Mouse (Mus musculus): ENCODE measurements around the gene Tsr1. TPM values are rescaled to one million over a fixed set of nuclear protein-coding genes. Genes with fewer than 3 reads are reported as not detected.

The Tsr1 gene
- polyA plus RNA-seq (2014; fragmentation: Nextera tagmentation; extraction: Ambion mirVana) = 24.7 and 26.1 TPM in 2 replicates

- Histone ChIP-seq H3K4me3 (ENCODE audit: control insufficient read depth in 1 of 2, insufficient read depth in 1 of 2, low read depth in 1 of 2, low read length in 2 of 2) (peak within 1 kb of the TSS; percentile 88 to 91), H3K27me3 (ENCODE audit: control insufficient read depth, insufficient read depth, low read length) (no peaks in the 10 kb centered on the region), H3K36me3 (ENCODE audit: control insufficient read depth, insufficient read depth, low read length) (peaks cover 38% of the 10 kb centered on the region), H3K4me1 (ENCODE audit: control insufficient read depth in 2 of 2, insufficient read depth in 2 of 2, low read length in 2 of 2) (peaks cover 0 to 15% of the 10 kb centered on the region in 2 experiments; a peak in 3 of 4 replicates), H3K9me3 (ENCODE audit: control insufficient read depth, low read length) (no peaks in the 10 kb centered on the region), H3K9ac (ENCODE audit: low read length) (peak within 1 kb of the TSS; percentile 84), H3K4me2 (ENCODE audit: low read length) (peak within 1 kb of the TSS; percentile 96), H3K27ac (replicated peaks in 1 of 2; ENCODE audit: control insufficient read depth in 1 of 2, insufficient read depth in 1 of 2, low read depth in 2 of 2, low read length in 2 of 2) (peak within 1 kb of the TSS; percentile 68 to 81)
- WGBS = under 1% methylated on average over 54 of the region's 54 CpGs
- ATAC-seq (ENCODE audit: insufficient number of reproducible peaks, insufficient read depth, low FRiP score, low read depth) = peak; percentile 83
These were observed at the start of gene Tsr1 for GRCm38 (mm10) chr11:74897678-74898516. Gene Tsr1 (plus strand): TSS chr11:74898071.

GRCm38 (mm10) chr11:74850998-74851661, 46.7 kb upstream of the Tsr1 start:
- no peaks in the 10 kb centered on the region for H3K27me3 ChIP-seq (ENCODE audit: control insufficient read depth, insufficient read depth, low read length)
- H3K4me3 ChIP-seq (ENCODE audit: control insufficient read depth in 1 of 2, insufficient read depth in 1 of 2, low read depth in 1 of 2, low read length in 2 of 2) = no peak overlapping the region
- H3K9ac ChIP-seq (ENCODE audit: low read length) = no peak overlapping the region
- peaks cover 18 to 25% of the 10 kb centered on the region in 2 experiments for H3K4me1 ChIP-seq (ENCODE audit: control insufficient read depth in 2 of 2, insufficient read depth in 2 of 2, low read length in 2 of 2)
- no peak overlapping the region for H3K27ac ChIP-seq (replicated peaks in 1 of 2; ENCODE audit: control insufficient read depth in 1 of 2, insufficient read depth in 1 of 2, low read depth in 2 of 2, low read length in 2 of 2)
- H3K9me3 ChIP-seq (ENCODE audit: control insufficient read depth, low read length) = no peaks in the 10 kb centered on the region
- H3K36me3 ChIP-seq (ENCODE audit: control insufficient read depth, insufficient read depth, low read length) = 0 out of 2 replicates have a peak, but pooled peaks cover 20% of the 10 kb centered on the region
- ATAC-seq (ENCODE audit: insufficient number of reproducible peaks, insufficient read depth, low FRiP score, low read depth) = no peak
- no peak overlapping the region for H3K4me2 ChIP-seq (ENCODE audit: low read length)
- 68% methylated on average over 14 of the region's 14 CpGs for WGBS

GRCm38 (mm10) chr11:74857756-74858155, 40.1 kb upstream of the Tsr1 start:
- H3K9ac ChIP-seq (ENCODE audit: low read length) = no peak overlapping the region

GRCm38 (mm10) chr11:74862129-74862528, 35.7 kb upstream of the Tsr1 start:
- H3K27me3 ChIP-seq (ENCODE audit: control insufficient read depth, insufficient read depth, low read length) = no peaks in the 10 kb centered on the region
- H3K4me2 ChIP-seq (ENCODE audit: low read length) = no peak overlapping the region
- no peak for ATAC-seq (ENCODE audit: insufficient number of reproducible peaks, insufficient read depth, low FRiP score, low read depth)
- peaks cover 9% of the 10 kb centered on the region; the same call in 1 of the 2 replicates for H3K36me3 ChIP-seq (ENCODE audit: control insufficient read depth, insufficient read depth, low read length)
- peaks cover 16 to 27% of the 10 kb centered on the region in 2 experiments for H3K4me1 ChIP-seq (ENCODE audit: control insufficient read depth in 2 of 2, insufficient read depth in 2 of 2, low read length in 2 of 2)
- H3K4me3 ChIP-seq (ENCODE audit: control insufficient read depth in 1 of 2, insufficient read depth in 1 of 2, low read depth in 1 of 2, low read length in 2 of 2) = no peak overlapping the region
- no peak overlapping the region for H3K9ac ChIP-seq (ENCODE audit: low read length)
- WGBS = 60% methylated on average over 5 of the region's 5 CpGs
- H3K9me3 ChIP-seq (ENCODE audit: control insufficient read depth, low read length) = no peaks in the 10 kb centered on the region
- no peak overlapping the region for H3K27ac ChIP-seq (replicated peaks in 1 of 2; ENCODE audit: control insufficient read depth in 1 of 2, insufficient read depth in 1 of 2, low read depth in 2 of 2, low read length in 2 of 2)

More at GRCm38 (mm10) chr11:74857756-74858155, 40.1 kb upstream of the Tsr1 start:
- no peak for ATAC-seq (ENCODE audit: insufficient number of reproducible peaks, insufficient read depth, low FRiP score, low read depth)
- H3K4me3 ChIP-seq (ENCODE audit: control insufficient read depth in 1 of 2, insufficient read depth in 1 of 2, low read depth in 1 of 2, low read length in 2 of 2) = no peak overlapping the region
- no peak overlapping the region for H3K4me2 ChIP-seq (ENCODE audit: low read length)
- H3K36me3 ChIP-seq (ENCODE audit: control insufficient read depth, insufficient read depth, low read length) = peaks cover 13% of the 10 kb centered on the region; the same call in 1 of the 2 replicates
- no peak overlapping the region for H3K27ac ChIP-seq (replicated peaks in 1 of 2; ENCODE audit: control insufficient read depth in 1 of 2, insufficient read depth in 1 of 2, low read depth in 2 of 2, low read length in 2 of 2)
- WGBS = 74% methylated on average over 9 of the region's 9 CpGs
- H3K27me3 ChIP-seq (ENCODE audit: control insufficient read depth, insufficient read depth, low read length) = no peaks in the 10 kb centered on the region
- H3K4me1 ChIP-seq (ENCODE audit: control insufficient read depth in 2 of 2, insufficient read depth in 2 of 2, low read length in 2 of 2) = peaks cover 6 to 9% of the 10 kb centered on the region in 2 experiments; a peak in 3 of 4 replicates
- no peaks in the 10 kb centered on the region for H3K9me3 ChIP-seq (ENCODE audit: control insufficient read depth, low read length)

- no peak overlapping the region; the same call in 1 of the 2 replicates for H3K9ac ChIP-seq (ENCODE audit: low read length)
- WGBS = 15% methylated on average over 11 of the region's 11 CpGs
- peak overlapping the region in 1 of 2 experiments; percentile 30; a peak in 1 of 4 replicates for H3K27ac ChIP-seq (replicated peaks in 1 of 2; ENCODE audit: control insufficient read depth in 1 of 2, insufficient read depth in 1 of 2, low read depth in 2 of 2, low read length in 2 of 2)
- no peak overlapping the region for H3K4me3 ChIP-seq (ENCODE audit: control insufficient read depth in 1 of 2, insufficient read depth in 1 of 2, low read depth in 1 of 2, low read length in 2 of 2)
- peaks cover 12 to 24% of the 10 kb centered on the region in 2 experiments for H3K4me1 ChIP-seq (ENCODE audit: control insufficient read depth in 2 of 2, insufficient read depth in 2 of 2, low read length in 2 of 2)
- no peak for ATAC-seq (ENCODE audit: insufficient number of reproducible peaks, insufficient read depth, low FRiP score, low read depth)
- H3K4me2 ChIP-seq (ENCODE audit: low read length) = peak overlapping the region; percentile 23; the same call in 1 of the 2 replicates
- no peaks in the 10 kb centered on the region for H3K27me3 ChIP-seq (ENCODE audit: control insufficient read depth, insufficient read depth, low read length)
- H3K9me3 ChIP-seq (ENCODE audit: control insufficient read depth, low read length) = no peaks in the 10 kb centered on the region
- H3K36me3 ChIP-seq (ENCODE audit: control insufficient read depth, insufficient read depth, low read length) = peaks cover 18% of the 10 kb centered on the region
These were observed 34.4 kb upstream of the Tsr1 start for GRCm38 (mm10) chr11:74863471-74863870.

- Histone ChIP-seq H3K4me2 (ENCODE audit: low read length) (no peak overlapping the region), H3K4me3 (ENCODE audit: control insufficient read depth in 1 of 2, insufficient read depth in 1 of 2, low read depth in 1 of 2, low read length in 2 of 2) (no peak overlapping the region), H3K9me3 (ENCODE audit: control insufficient read depth, low read length) (no peaks in the 10 kb centered on the region), H3K36me3 (ENCODE audit: control insufficient read depth, insufficient read depth, low read length) (peaks cover 17% of the 10 kb centered on the region), H3K4me1 (ENCODE audit: control insufficient read depth in 2 of 2, insufficient read depth in 2 of 2, low read length in 2 of 2) (peaks cover 12 to 24% of the 10 kb centered on the region in 2 experiments), H3K27ac (replicated peaks in 1 of 2; ENCODE audit: control insufficient read depth in 1 of 2, insufficient read depth in 1 of 2, low read depth in 2 of 2, low read length in 2 of 2) (0 out of 4 replicates have a peak overlapping the region, but pooled peaks of 1 of the 2 experiments have one; percentile 30), H3K9ac (ENCODE audit: low read length) (no peak overlapping the region), H3K27me3 (ENCODE audit: control insufficient read depth, insufficient read depth, low read length) (no peaks in the 10 kb centered on the region)
- 73% methylated on average over 9 of the region's 9 CpGs for WGBS
- ATAC-seq (ENCODE audit: insufficient number of reproducible peaks, insufficient read depth, low FRiP score, low read depth) = no peak
These were observed 33.5 kb upstream of the Tsr1 start for GRCm38 (mm10) chr11:74864421-74864820.

- WGBS = 83% methylated on average over 9 of the region's 9 CpGs
- Histone ChIP-seq H3K4me2 (ENCODE audit: low read length) (no peak overlapping the region), H3K4me1 (ENCODE audit: control insufficient read depth in 2 of 2, insufficient read depth in 2 of 2, low read length in 2 of 2) (peaks cover 12 to 24% of the 10 kb centered on the region in 2 experiments), H3K4me3 (ENCODE audit: control insufficient read depth in 1 of 2, insufficient read depth in 1 of 2, low read depth in 1 of 2, low read length in 2 of 2) (no peak overlapping the region), H3K9ac (ENCODE audit: low read length) (no peak overlapping the region), H3K27ac (replicated peaks in 1 of 2; ENCODE audit: control insufficient read depth in 1 of 2, insufficient read depth in 1 of 2, low read depth in 2 of 2, low read length in 2 of 2) (no peak overlapping the region), H3K36me3 (ENCODE audit: control insufficient read depth, insufficient read depth, low read length) (peaks cover 16% of the 10 kb centered on the region; the same call in 1 of the 2 replicates), H3K27me3 (ENCODE audit: control insufficient read depth, insufficient read depth, low read length) (no peaks in the 10 kb centered on the region), H3K9me3 (ENCODE audit: control insufficient read depth, low read length) (no peaks in the 10 kb centered on the region)
- ATAC-seq (ENCODE audit: insufficient number of reproducible peaks, insufficient read depth, low FRiP score, low read depth) = no peak
These were observed 32.6 kb upstream of the Tsr1 start for GRCm38 (mm10) chr11:74865252-74865651.

Data from heart, embryonic 14.5 days (tissue).